ENCODE assay signal across 20 mouse cellular contexts in genomic region chr4:45308606-45309005, GRCm38 (mm10).
"Had no signal": no experiment of that assay in that cellular context is flagged by ENCODE, and none has a peak within 500 bp of the region (broad histone marks: within the 10 kb centered on the region; RNA-seq: fewer than 3 reads in every experiment).

No protein-coding gene starts in this region.

- H3K4me3 ChIP-seq: embryonic facial prominence, embryonic 10.5 days; embryonic facial prominence, embryonic 12.5 days; embryonic facial prominence, embryonic 13.5 days; embryonic facial prominence, embryonic 15.5 days; erythroblast, embryonic 14.5 days; forebrain, embryonic 10.5 days; forebrain, embryonic 12.5 days; forebrain, embryonic 13.5 days; forebrain, embryonic 15.5 days; gastrocnemius, adult 2 months had no signal

- H3K9me3 ChIP-seq: embryonic facial prominence, embryonic 12.5 days; embryonic facial prominence, embryonic 13.5 days; forebrain, embryonic 10.5 days; forebrain, embryonic 12.5 days; forebrain, embryonic 13.5 days; forebrain, embryonic 15.5 days had no signal

- H3K4me1 ChIP-seq: embryonic facial prominence, embryonic 10.5 days; embryonic facial prominence, embryonic 12.5 days; embryonic facial prominence, embryonic 13.5 days; embryonic facial prominence, embryonic 15.5 days; forebrain, embryonic 10.5 days; forebrain, embryonic 12.5 days; forebrain, embryonic 13.5 days; forebrain, embryonic 15.5 days had no signal

- H3K9ac ChIP-seq: embryonic facial prominence, embryonic 12.5 days; embryonic facial prominence, embryonic 13.5 days; embryonic facial prominence, embryonic 15.5 days; forebrain, embryonic 12.5 days; forebrain, embryonic 13.5 days; forebrain, embryonic 15.5 days; forebrain, postnatal 0 days had no signal

- DNase-seq: cerebellum, adult 2 months; cerebellum, adult 8-10 months; cerebellum, adult 9-10 months; cerebellum, adult 9-11 months; cerebellum, postnatal 36 days; gastrocnemius, postnatal 10 days; gastrocnemius, postnatal 14 days; gastrocnemius, postnatal 25 days; gastrocnemius, postnatal 36 days had no signal

- H3K27ac ChIP-seq: embryonic facial prominence, embryonic 10.5 days; embryonic facial prominence, embryonic 12.5 days; embryonic facial prominence, embryonic 13.5 days; embryonic facial prominence, embryonic 15.5 days; forebrain, embryonic 10.5 days; forebrain, embryonic 12.5 days; forebrain, embryonic 13.5 days; forebrain, embryonic 15.5 days; gastrocnemius, adult 2 months had no signal

- H3K27me3 ChIP-seq: embryonic facial prominence, embryonic 12.5 days; embryonic facial prominence, embryonic 13.5 days; embryonic facial prominence, embryonic 15.5 days; forebrain, embryonic 12.5 days; forebrain, embryonic 13.5 days; forebrain, embryonic 15.5 days had no signal
